Mouse (Mus musculus): ENCODE data around the gene Lmod1. TPM values are rescaled to one million over a fixed set of nuclear protein-coding genes. Genes with fewer than 3 reads are reported as not detected.
"Not testable (repeated sequence)": the region's sequence is repeated elsewhere in the genome, so short reads cannot be mapped to it uniquely, and the experiment has no call there.

Gene Lmod1
- polyA plus RNA-seq, 1 experiment from 2014 or later: 0.46 TPM

- H3K4me3 ChIP-seq: no peak overlapping the region
- no peaks in the 10 kb centered on the region for H3K9me3 ChIP-seq
- H3K27ac ChIP-seq: no peak overlapping the region
- H3K36me3 ChIP-seq: peaks cover 34% of the 10 kb centered on the region
- no peak overlapping the region for H3K9ac ChIP-seq
- no peak for ATAC-seq (ENCODE audit: insufficient number of reproducible peaks, low FRiP score, low TSS enrichment, low read depth)
- H3K27me3 ChIP-seq: no peaks in the 10 kb centered on the region
- peaks cover 1% of the 10 kb centered on the region for H3K4me1 ChIP-seq
- 68% methylated on average over 15 of the region's 15 CpGs for WGBS
- no peak overlapping the region for H3K4me2 ChIP-seq
These were observed 55.7 kb downstream of the Lmod1 start for GRCm38 (mm10) chr1:135380071-135380991.

DNA sequence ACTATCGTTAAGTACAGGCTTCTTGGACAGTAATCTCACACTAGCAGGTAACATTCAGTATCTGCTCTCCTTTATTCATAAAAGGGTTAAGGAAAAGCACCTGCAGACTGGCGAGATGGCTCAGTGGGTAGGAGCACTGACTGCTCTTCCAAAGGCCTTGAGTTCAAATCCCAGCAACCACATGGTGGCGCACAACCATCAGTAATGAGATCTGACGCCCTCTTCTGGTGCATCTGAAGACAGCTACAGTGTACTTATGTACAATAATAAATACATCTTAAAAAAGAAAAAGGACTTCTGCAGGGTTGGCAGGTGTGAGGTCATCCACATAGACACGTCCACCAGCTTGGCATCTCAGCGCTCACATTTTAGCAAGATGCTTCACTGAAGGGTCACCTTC is 57.0 kb downstream of the Lmod1 start:
- H3K4me3 ChIP-seq; H3K27ac ChIP-seq; H3K4me1 ChIP-seq; H3K27me3 ChIP-seq; H3K9me3 ChIP-seq; H3K4me2 ChIP-seq; ATAC-seq (ENCODE audit: insufficient number of reproducible peaks, low FRiP score, low TSS enrichment, low read depth); H3K9ac ChIP-seq: not testable (repeated sequence)
- 62% methylated on average over 6 of the region's 6 CpGs for WGBS
- peaks cover 46% of the 10 kb centered on the region for H3K36me3 ChIP-seq

DNA sequence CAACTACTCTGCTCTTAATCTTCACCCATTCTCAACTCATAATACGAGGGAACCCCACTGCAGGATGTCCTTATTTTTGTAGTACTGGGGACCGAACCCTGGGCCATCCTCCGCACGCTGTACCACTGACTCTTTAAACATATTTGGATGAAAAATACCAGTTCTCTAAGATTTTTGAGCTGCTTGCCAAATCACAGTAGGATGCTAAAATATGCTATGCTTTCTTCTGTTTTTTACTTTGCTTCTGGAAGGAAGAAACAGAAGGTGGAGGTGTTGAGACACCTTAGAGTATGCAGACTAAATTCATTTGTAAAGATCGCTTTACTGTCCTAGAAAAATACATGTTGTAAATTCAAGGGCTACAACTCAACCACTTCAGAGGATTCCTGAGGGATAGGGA is 59.6 kb downstream of the Lmod1 start:
- Histone ChIP-seq H3K4me1 (no peaks in the 10 kb centered on the region; the same call in 1 of the 2 replicates), H3K36me3 (peaks cover 71% of the 10 kb centered on the region), H3K4me2 (no peak overlapping the region), H3K27me3 (no peaks in the 10 kb centered on the region), H3K27ac (no peak overlapping the region), H3K4me3 (no peak overlapping the region), H3K9ac (no peak overlapping the region), H3K9me3 (no peaks in the 10 kb centered on the region)
- 92% methylated on average over 5 of the region's 5 CpGs for WGBS
- no peak for ATAC-seq (ENCODE audit: insufficient number of reproducible peaks, low FRiP score, low TSS enrichment, low read depth)

- no peak overlapping the region for H3K4me3 ChIP-seq
These were observed 60.6 kb downstream of the Lmod1 start for GRCm38 (mm10) chr1:135385161-135385560.

GRCm38 (mm10) chr1:135399466-135399865 is 74.9 kb downstream of the Lmod1 start:
- Histone ChIP-seq H3K9me3 (no peaks in the 10 kb centered on the region), H3K4me1 (no peaks in the 10 kb centered on the region), H3K9ac (no peak overlapping the region), H3K36me3 (peaks cover 76% of the 10 kb centered on the region), H3K27me3 (no peaks in the 10 kb centered on the region), H3K27ac (no peak overlapping the region), H3K4me3 (no peak overlapping the region), H3K4me2 (no peak overlapping the region)
- WGBS: 94% methylated on average over 5 of the region's 5 CpGs
- ATAC-seq (ENCODE audit: insufficient number of reproducible peaks, low FRiP score, low TSS enrichment, low read depth): no peak

More at GRCm38 (mm10) chr1:135385161-135385560, 60.6 kb downstream of the Lmod1 start:
- H3K36me3 ChIP-seq: peaks cover 81% of the 10 kb centered on the region
- H3K9me3 ChIP-seq: no peaks in the 10 kb centered on the region
- H3K4me1 ChIP-seq: no peaks in the 10 kb centered on the region; the same call in 1 of the 2 replicates
- no peak overlapping the region for H3K9ac ChIP-seq
- no peak for ATAC-seq (ENCODE audit: insufficient number of reproducible peaks, low FRiP score, low TSS enrichment, low read depth)
- no peak overlapping the region for H3K27ac ChIP-seq
- H3K4me2 ChIP-seq: no peak overlapping the region
- H3K27me3 ChIP-seq: no peaks in the 10 kb centered on the region
- WGBS: 87% methylated on average over 9 of the region's 9 CpGs

GRCm38 (mm10) chr1:135401452-135402110 is 77.0 kb downstream of the Lmod1 start:
- no peaks in the 10 kb centered on the region for H3K4me1 ChIP-seq
- ATAC-seq (ENCODE audit: insufficient number of reproducible peaks, low FRiP score, low TSS enrichment, low read depth): no peak
- H3K9ac ChIP-seq: no peak overlapping the region
- peaks cover 82% of the 10 kb centered on the region for H3K36me3 ChIP-seq
- no peak overlapping the region for H3K27ac ChIP-seq
- no peak overlapping the region for H3K4me3 ChIP-seq
- H3K27me3 ChIP-seq: no peaks in the 10 kb centered on the region
- WGBS: over 99% methylated on average over 3 of the region's 3 CpGs
- H3K4me2 ChIP-seq: no peak overlapping the region
- H3K9me3 ChIP-seq: no peaks in the 10 kb centered on the region

GRCm38 (mm10) chr1:135405356-135405755 is 80.7 kb downstream of the Lmod1 start:
- no peaks in the 10 kb centered on the region for H3K27me3 ChIP-seq
- 88% methylated on average over 7 of the region's 7 CpGs for WGBS
- no peak overlapping the region for H3K9ac ChIP-seq
- H3K4me2 ChIP-seq: no peak overlapping the region
- H3K36me3 ChIP-seq: peaks cover 88% of the 10 kb centered on the region
- H3K4me3 ChIP-seq: no peak overlapping the region
- H3K27ac ChIP-seq: no peak overlapping the region
- no peak for ATAC-seq (ENCODE audit: insufficient number of reproducible peaks, low FRiP score, low TSS enrichment, low read depth)
- H3K9me3 ChIP-seq: no peaks in the 10 kb centered on the region
- H3K4me1 ChIP-seq: no peaks in the 10 kb centered on the region

DNA sequence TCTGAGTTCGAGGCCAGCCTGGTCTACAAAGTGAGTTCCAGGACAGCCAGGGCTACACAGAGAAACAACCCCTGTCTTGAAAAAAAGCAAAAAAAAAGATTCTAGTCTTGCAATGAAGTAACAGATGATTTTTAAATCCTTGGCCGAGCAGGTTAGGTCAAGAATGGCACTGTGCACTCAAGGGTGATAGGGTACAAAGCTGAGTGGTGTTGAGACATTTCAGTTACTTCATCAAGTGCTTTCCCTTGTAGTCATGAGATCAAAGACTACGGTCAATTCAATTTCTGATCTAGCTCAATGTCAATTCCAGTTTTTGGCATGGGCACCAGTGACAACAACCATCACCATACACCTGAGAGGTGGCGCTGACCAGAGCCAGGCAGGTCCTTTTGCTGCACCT is 84.4 kb downstream of the Lmod1 start:
- Histone ChIP-seq H3K4me1 (no peaks in the 10 kb centered on the region), H3K9me3 (no peaks in the 10 kb centered on the region), H3K27me3 (no peaks in the 10 kb centered on the region), H3K27ac (no peak overlapping the region), H3K9ac (no peak overlapping the region), H3K4me2 (no peak overlapping the region), H3K36me3 (peaks cover 88% of the 10 kb centered on the region), H3K4me3 (no peak overlapping the region)
- no peak for ATAC-seq (ENCODE audit: insufficient number of reproducible peaks, low FRiP score, low TSS enrichment, low read depth)
- 96% methylated on average over 4 of the region's 4 CpGs for WGBS

DNA sequence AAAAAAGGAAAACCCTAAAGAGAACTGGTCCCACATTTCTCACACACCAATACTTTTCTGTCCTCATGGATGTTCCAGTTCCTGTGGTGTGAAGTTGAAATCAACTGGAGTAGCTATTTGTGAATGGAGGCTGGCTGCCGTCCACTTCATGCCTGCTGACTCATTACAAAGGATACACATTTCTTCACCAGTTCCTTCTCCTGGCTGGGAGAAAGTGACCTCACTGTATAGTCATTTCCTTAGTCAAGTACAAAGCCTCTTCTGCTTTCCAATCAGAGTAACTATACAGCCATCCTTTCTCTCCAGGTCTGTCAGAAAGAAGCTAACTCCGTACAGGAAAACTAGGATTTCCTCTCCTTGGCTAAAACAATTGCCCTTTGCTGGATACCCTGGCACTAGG is 86.4 kb downstream of the Lmod1 start:
- no peak overlapping the region for H3K9ac ChIP-seq
- H3K27me3 ChIP-seq: no peaks in the 10 kb centered on the region
- no peak for ATAC-seq (ENCODE audit: insufficient number of reproducible peaks, low FRiP score, low TSS enrichment, low read depth)
- H3K9me3 ChIP-seq: no peaks in the 10 kb centered on the region
- WGBS: 72% methylated on average over 2 of the region's 2 CpGs
- no peaks in the 10 kb centered on the region for H3K4me1 ChIP-seq
- H3K4me2 ChIP-seq: no peak overlapping the region
- H3K27ac ChIP-seq: no peak overlapping the region
- H3K36me3 ChIP-seq: peaks cover 89% of the 10 kb centered on the region
- H3K4me3 ChIP-seq: no peak overlapping the region

DNA sequence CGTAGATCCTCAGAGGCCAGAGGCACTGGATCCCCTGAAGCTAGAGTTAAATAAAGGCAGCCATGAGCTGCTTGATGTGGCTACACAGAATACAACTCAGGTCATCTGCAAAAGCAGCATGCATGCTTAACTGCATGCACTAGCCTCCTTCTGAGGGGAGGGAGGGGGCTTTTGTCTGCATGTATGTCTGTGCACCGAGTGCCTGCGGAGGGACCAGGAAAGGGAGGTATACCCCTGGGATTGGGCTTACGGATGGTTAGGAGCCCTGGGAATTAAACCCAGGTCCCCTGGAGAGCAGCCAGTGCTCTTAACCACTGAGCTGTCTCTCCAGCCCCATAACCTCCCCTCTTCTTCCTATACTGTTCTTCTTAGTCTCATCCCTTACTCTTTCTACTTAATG is 87.5 kb downstream of the Lmod1 start:
- Histone ChIP-seq H3K4me3 (no peak overlapping the region), H3K9me3 (no peaks in the 10 kb centered on the region), H3K27ac (0 out of 2 replicates have a peak overlapping the region, but pooled peaks have one; percentile 27), H3K9ac (no peak overlapping the region), H3K27me3 (no peaks in the 10 kb centered on the region), H3K36me3 (peaks cover 90% of the 10 kb centered on the region), H3K4me1 (no peaks in the 10 kb centered on the region), H3K4me2 (no peak overlapping the region)
- no peak for ATAC-seq (ENCODE audit: insufficient number of reproducible peaks, low FRiP score, low TSS enrichment, low read depth)
- 69% methylated on average over 4 of the region's 4 CpGs for WGBS

- ATAC-seq (ENCODE audit: insufficient number of reproducible peaks, low FRiP score, low TSS enrichment, low read depth): no peak
These were observed 89.4 kb downstream of the Lmod1 start for GRCm38 (mm10) chr1:135413996-135414395.

More at GRCm38 (mm10) chr1:135413996-135414395, 89.4 kb downstream of the Lmod1 start:
- Histone ChIP-seq H3K4me1 (no peaks in the 10 kb centered on the region), H3K9ac (no peak overlapping the region), H3K4me2 (no peak overlapping the region), H3K9me3 (no peaks in the 10 kb centered on the region), H3K4me3 (no peak overlapping the region), H3K27me3 (no peaks in the 10 kb centered on the region), H3K36me3 (peaks cover 91% of the 10 kb centered on the region), H3K27ac (no peak overlapping the region)

All from limb, embryonic 15.5 days (tissue).